Mouse (Mus musculus) lung, postnatal 0 days (tissue): Measurements from ENCODE around the gene Olfr1152.

Experiments
- CTCF ChIP-seq: IDR thresholded peaks from 2 replicates; pipeline ENCODE4 v1.5.1; 2016; ENCODE audit warnings: antibody characterized with exemption, mild to moderate bottlenecking
- EP300 ChIP-seq: IDR thresholded peaks from 2 replicates; pipeline ENCODE4 v1.6.1; 2016; ENCODE audit warnings: antibody characterized with exemption, mild to moderate bottlenecking, control low read depth

DNA sequence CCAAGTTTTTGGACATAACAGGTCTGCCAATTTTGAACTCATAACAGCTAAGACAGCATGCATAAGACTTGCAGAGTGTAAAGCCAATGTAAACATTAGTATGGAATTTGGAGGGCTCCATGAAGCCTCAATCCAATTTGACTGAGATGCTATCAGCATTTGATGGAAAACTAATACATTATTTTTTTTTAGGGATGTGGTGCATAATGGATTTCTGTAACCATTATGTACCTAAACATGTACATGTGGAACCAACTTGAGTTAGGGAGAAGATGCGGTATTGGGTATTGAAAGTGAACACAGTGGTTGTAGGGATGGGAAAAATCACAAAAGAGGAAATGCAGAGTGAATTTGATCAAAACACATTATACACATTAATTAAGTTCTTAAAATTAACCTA, 36.1 kb upstream of the Olfr1152 start, which contains the start of gene Olfr1148:
- TF ChIP-seq CTCF (no peak), EP300 (no peak)
